Mouse (Mus musculus): ENCODE data around the gene Abhd17b. TPM values are rescaled to one million over a fixed set of nuclear protein-coding genes. Genes with fewer than 3 reads are reported as not detected.
A peak's percentile ranks its signal among the peaks of the same experiment; 100 is the strongest.
"Not testable (repeated sequence)": the region's sequence is repeated elsewhere in the genome, so short reads cannot be mapped to it uniquely, and the experiment has no call there.

Gene Abhd17b
- 10 to 100 TPM; 20.0 to 20.3 TPM for total RNA-seq (2021)
- long read RNA-seq, experiment 1, transcript Abhd17b-201 (4 exons, 2,259 nt), result major isoform, 45 of 50 reads
- long read RNA-seq, experiment 1, partial matches to known transcripts, result 1 of 50 reads
- long read RNA-seq, experiment 1, other reads (novel, unspliced or antisense), result 4 of 50 reads
- long read RNA-seq, experiment 2, transcript Abhd17b-201 (4 exons, 2,259 nt), result major isoform, 41 of 45 reads
- long read RNA-seq, experiment 2, partial matches to known transcripts, result 1 of 45 reads
- long read RNA-seq, experiment 2, other reads (novel, unspliced or antisense), result 2 of 45 reads

- peak; percentile 78 for DNase-seq
- intact Hi-C loops (cut with DNase I), result loop anchor here (5.0 kb wide), 1 partner anchor 56 kb away; no protein-coding TSS in a partner anchor
- Histone ChIP-seq H3K27ac (peak within 1 kb of the TSS; percentile 91), H3K4me3 (peak within 1 kb of the TSS; percentile 83)
- TF ChIP-seq CTCF (IDR thresholded peaks at IDR 0.05), result peak; percentile 55
Measured at GRCm38 (mm10) chr19:21653172-21653981, at the start of gene Abhd17b. Gene Abhd17b (plus strand): TSS chr19:21653185.

DNA sequence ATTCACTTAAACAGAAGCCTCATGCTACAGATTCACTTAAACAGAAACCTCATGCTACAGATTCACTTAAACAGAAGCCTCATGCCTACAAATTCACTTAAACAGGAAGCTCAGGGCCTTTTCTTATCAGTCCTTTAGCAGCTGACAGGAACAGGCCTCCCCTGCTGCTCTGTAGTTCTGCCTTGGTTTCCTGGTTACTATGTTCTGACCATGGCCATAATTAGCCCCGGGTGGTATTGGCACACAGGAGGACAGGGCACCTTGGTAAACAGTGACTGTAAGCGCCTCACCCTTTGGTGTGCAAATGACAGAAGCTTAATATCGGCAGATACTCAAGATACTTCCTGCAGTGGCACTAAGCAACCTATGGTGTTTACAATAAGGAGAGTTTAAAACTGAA, 49.1 kb upstream of the Abhd17b start:
- no peak for DNase-seq
- peak overlapping the region; percentile 58 for H3K27ac ChIP-seq
- intact Hi-C loops (cut with DNase I), result no loop called here
- TF ChIP-seq CTCF (IDR thresholded peaks at IDR 0.05), result no peak
- H3K4me3 ChIP-seq, result no peak overlapping the region

- no peak overlapping the region for H3K27ac ChIP-seq
- TF ChIP-seq CTCF (IDR thresholded peaks at IDR 0.05), result no peak
- no peak for DNase-seq
- intact Hi-C loops (cut with DNase I), result no loop called here
- no peak overlapping the region for H3K4me3 ChIP-seq
Measured at GRCm38 (mm10) chr19:21605294-21605693, 47.7 kb upstream of the Abhd17b start.

- Histone ChIP-seq H3K27ac (no peak overlapping the region), H3K4me3 (no peak overlapping the region)
- intact Hi-C loops (cut with DNase I), result no loop called here
- DNase-seq, result no peak
- TF ChIP-seq CTCF (IDR thresholded peaks at IDR 0.05), result no peak
Measured at GRCm38 (mm10) chr19:21610240-21610639, 42.7 kb upstream of the Abhd17b start.

DNA sequence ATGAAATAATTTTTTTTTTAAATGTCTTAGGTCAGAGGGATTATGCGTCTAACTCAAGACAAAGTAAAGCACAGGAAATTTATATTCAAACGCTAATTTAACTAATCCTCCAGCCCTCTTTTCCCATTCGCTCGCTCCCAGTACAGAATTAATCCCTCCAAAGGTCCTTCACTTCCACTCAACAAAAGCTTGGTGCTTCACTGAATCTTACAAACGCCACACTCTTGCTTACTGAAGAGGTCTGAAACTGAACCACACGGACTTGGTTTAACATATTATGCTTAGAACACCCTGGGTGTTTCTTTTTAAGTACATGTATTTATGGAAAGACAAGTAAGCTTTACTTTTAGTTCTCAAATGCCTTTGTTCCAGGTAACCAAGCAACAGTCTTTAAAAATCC, 41.7 kb upstream of the Abhd17b start:
- intact Hi-C loops (cut with DNase I), result no loop called here

GRCm38 (mm10) chr19:21611725-21612575, 41.0 kb upstream of the Abhd17b start:
- no peak for DNase-seq
- Histone ChIP-seq H3K27ac (no peak overlapping the region), H3K4me3 (no peak overlapping the region)
- intact Hi-C loops (cut with DNase I), result no loop called here
- TF ChIP-seq CTCF (IDR thresholded peaks at IDR 0.05), result no peak

More for the DNA sequence above, 41.7 kb upstream of the Abhd17b start:
- DNase-seq, result no peak
- Histone ChIP-seq H3K4me3 (no peak overlapping the region), H3K27ac (no peak overlapping the region)
- TF ChIP-seq CTCF (IDR thresholded peaks at IDR 0.05), result no peak

DNA sequence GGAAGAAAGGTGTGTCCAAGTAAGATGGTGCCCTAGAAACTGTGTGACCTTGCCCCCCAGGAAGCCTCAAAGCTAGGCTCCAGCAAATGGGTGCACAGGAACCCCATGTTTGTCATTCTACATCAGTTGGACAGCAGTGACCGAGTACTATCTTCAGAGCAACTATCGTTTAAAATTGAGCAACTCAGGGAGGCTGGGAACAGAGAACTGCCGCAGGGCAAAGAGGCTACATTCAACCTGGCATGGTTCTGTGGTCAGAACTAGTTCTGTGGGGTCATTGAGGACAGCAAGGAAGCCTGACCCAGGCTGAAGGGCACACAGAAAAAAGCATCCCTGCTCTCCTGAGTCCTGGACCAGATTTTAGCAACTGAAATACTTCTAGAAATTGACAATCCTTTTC, 37.2 kb upstream of the Abhd17b start:
- no peak overlapping the region for H3K4me3 ChIP-seq
- no peak overlapping the region for H3K27ac ChIP-seq
- TF ChIP-seq CTCF (IDR thresholded peaks at IDR 0.05), result no peak
- no peak for DNase-seq
- intact Hi-C loops (cut with DNase I), result no loop called here

- H3K4me3 ChIP-seq, result no peak overlapping the region
- no peak overlapping the region for H3K27ac ChIP-seq
- no peak for TF ChIP-seq CTCF (IDR thresholded peaks at IDR 0.05)
- no peak for DNase-seq
- intact Hi-C loops (cut with DNase I), result no loop called here
Measured at GRCm38 (mm10) chr19:21623410-21624147, 29.4 kb upstream of the Abhd17b start.

DNA sequence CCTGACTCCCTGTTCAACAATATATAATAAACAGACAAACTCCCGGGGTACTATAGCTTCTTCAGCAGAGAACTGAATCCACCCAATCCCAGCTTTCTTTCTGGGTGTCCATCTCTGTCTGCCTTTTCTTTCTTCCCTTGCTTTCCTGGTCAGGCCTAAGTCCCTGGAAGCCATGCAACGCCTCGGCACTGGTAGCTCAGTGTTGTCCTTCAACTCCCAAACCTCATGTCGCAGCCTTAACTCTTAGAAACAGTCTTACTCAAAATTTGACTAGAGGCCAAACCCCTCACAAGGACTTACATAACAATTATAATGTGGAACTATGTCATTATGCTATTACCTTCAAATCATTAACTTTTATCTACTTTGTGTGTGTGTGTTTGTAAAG, 28.8 kb upstream of the Abhd17b start:
- DNase-seq, result no peak
- no peak for TF ChIP-seq CTCF (IDR thresholded peaks at IDR 0.05)
- Histone ChIP-seq H3K27ac (no peak overlapping the region), H3K4me3 (no peak overlapping the region)
- intact Hi-C loops (cut with DNase I), result no loop called here

DNA sequence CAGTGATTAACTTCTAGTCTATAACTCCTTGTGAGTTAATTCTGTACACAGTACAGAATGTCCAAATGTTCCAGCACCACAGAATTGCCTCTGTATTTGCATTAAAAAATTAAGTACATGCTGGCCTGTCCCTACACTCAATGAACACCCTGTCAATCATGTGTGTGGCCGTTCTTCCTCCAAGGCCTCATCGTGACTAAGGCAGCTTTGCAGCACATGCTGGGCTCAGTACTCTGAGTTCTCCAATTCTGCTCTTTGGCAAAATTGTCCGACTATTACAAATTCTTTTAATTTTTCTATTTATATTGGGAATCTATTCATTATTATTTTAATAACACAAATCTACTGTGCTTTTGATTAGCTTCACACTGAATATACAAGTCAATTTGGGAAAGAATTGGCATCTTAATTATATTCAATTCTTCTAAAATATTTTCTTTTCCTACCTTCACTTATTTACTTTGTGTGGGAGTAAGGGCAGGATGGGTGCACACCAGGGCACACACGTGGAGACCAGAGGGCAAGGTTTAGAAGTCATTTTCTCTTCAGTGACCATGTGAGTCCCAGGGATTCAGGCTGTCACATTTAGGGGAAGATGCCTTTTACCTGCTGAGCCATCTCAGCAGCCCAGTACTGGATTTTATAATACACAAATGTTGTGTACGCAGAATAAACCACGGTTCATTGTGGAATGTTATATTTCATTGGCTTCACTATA, 26.6 kb upstream of the Abhd17b start:
- no peak for DNase-seq
- intact Hi-C loops (cut with DNase I), result no loop called here
- TF ChIP-seq CTCF (IDR thresholded peaks at IDR 0.05), result no peak
- H3K4me3 ChIP-seq, result no peak overlapping the region
- H3K27ac ChIP-seq, result no peak overlapping the region

DNA sequence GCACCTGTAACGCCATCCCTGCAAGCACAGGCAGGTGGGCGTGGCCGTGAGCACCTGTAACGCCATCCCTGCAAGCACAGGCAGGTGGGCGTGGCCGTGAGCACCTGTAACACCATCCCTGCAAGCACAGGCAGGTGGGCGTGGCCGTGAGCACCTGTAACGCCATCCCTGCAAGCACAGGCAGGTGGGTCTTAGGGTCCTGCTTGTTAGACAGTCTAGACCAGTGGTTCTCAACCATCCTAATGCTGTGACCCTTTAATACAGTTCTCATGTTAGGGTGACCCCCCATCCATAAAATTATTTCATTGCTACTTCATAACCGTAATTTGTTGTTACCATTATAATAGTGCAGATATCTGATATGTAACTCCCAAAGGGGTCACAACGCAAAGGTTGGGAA, 24.5 kb upstream of the Abhd17b start:
- DNase-seq; H3K4me3 ChIP-seq; H3K27ac ChIP-seq; intact Hi-C loops (cut with DNase I): not testable (repeated sequence)
